Mouse (Mus musculus): ENCODE results near the gene Gm4981. TPM values are rescaled to one million over a fixed set of nuclear protein-coding genes. Genes with fewer than 3 reads are reported as not detected.
"Not testable (repeated sequence)": the region's sequence is repeated elsewhere in the genome, so short reads cannot be mapped to it uniquely, and the experiment has no call there.

Gene Gm4981
- not detected in 2 replicates for polyA plus RNA-seq (2012)

DNA sequence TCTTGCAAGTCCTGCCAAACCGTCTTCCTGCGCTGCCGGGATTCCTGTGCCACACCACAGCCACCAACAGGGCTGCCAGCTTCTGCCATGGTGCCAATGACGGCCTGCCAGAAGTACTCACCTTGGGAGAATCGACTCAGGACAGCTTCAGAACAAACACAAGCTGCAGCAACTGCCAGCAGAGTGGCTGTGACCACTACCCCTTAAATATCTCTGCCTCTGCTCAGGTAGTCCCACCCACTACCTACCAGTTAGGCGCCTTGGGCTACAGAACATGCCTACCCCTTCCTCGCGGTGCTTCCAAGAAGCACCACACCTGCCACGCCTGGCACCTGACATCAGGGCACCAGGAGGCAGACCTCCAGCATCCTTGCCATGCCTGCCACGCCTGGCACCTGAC is at the start of gene Gm4981:
TSS of gene Gm4981 (minus strand) at position 89 of the 400 bp plus-strand sequence.
- no peak for TF ChIP-seq GATA1 (IDR thresholded peaks at IDR 0.05; ENCODE audit: low read length)

GRCm38 (mm10) chr10:58282238-58282637 is 45.7 kb upstream of the Gm4981 start:
- no peak for TF ChIP-seq GATA1 (IDR thresholded peaks at IDR 0.05; ENCODE audit: low read length)

DNA sequence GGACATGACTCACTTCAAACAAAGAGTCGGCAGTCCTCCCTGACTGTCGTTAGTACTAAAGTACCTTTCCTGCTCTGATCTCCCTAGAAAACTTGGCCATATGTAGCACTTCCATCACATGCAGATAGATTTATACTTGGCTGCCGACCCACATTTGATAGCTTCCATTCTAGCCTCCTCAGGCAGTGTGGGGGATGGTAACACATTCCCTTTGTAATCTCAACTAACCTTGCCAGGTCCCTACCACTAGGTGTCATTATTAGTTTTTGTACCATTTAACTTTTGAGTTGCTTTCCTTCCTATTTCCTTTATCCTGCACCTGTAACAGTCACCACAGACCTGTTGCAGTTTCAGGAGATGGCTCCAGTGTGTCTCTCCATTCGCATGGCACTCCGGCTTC is 22.0 kb upstream of the Gm4981 start:
- no peak for TF ChIP-seq GATA1 (IDR thresholded peaks at IDR 0.05; ENCODE audit: low read length)

DNA sequence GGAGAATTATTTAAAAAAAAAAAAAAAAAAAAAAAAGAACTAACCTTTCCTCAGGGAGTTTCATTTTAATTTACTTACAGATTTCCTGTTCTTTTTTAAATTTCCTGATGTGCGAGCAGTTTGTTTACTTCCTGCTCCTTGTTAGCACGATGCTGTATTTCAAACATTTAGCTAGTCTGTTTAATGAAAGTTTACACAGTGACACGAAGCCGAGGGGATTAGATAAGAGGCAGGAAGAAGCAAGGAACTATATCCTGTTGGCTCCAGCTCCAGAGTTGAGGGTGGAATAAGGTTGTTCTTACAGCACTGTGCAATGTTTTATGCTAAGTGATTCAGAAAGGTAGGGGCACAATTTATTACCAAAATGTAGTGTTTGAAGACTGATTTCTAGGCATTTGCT is 19.5 kb upstream of the Gm4981 start:
- TF ChIP-seq GATA1 (IDR thresholded peaks at IDR 0.05; ENCODE audit: low read length) = no peak

GRCm38 (mm10) chr10:58255213-58255892 is 18.9 kb upstream of the Gm4981 start, which contains the start of gene Gcc2:
TSS of gene Gcc2 (plus strand) at chr10:58255497.
- no peak for TF ChIP-seq GATA1 (IDR thresholded peaks at IDR 0.05; ENCODE audit: low read length)

- TF ChIP-seq GATA1 (IDR thresholded peaks at IDR 0.05; ENCODE audit: low read length) = no peak
Observed at GRCm38 (mm10) chr10:58254635-58255175, 18.2 kb upstream of the Gm4981 start.

- TF ChIP-seq GATA1 (IDR thresholded peaks at IDR 0.05; ENCODE audit: low read length) = no peak
Observed at GRCm38 (mm10) chr10:58249535-58249934, 13.0 kb upstream of the Gm4981 start.

- not testable (repeated sequence) for TF ChIP-seq GATA1 (IDR thresholded peaks at IDR 0.05; ENCODE audit: low read length)
Observed at GRCm38 (mm10) chr10:58232641-58232969, 3.9 kb downstream of the Gm4981 start, which contains the start of gene Duxf3. TSS of gene Duxf3 (minus strand) at chr10:58232675.

DNA sequence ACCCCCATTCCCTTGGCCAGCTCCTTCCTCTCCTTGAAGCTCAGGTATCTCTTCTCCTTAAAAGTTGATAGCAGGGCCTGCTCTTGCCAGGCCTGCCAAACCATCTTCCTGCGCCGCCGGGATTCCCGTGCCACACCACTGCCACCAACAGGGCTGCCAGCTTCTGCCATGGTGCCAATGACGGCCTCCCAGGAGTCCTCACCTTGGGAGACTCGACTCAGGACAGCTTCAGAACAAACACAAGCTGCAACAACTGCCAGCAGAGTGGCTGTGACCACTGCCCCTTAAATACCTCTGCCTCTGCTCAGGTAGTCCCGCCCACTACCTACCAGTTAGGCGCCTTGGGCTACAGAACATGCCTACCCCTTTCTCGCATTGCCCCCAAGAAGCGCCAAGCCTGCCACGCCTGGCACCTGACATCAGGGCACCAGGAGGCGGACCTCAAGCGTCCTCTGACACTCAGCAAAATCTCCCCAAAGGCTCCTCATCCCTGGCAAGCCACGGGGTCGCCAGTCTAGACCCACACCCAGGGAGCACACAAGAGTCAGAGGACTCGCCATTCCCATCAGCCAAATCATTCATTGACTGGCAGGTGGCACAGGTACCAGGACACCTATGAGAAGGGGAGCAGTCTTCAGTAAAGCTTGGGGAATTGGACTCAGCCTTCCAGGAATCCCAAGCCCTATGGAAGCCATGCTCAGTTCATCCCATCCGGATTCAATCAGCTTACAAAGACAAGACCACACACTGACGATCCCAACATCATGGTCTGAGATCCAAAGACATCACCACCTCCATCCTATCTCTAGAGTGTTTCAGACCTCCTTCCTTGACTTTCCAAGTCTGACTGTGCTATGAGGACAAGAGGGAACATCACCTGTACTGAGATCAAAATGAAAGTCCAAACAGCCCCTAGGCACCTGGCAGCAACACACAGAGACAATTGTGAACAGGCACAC is 11.4 kb downstream of the Gm4981 start, which contains the start of gene AW822073:
TSS of gene AW822073 (minus strand) at position 104 of the 959 bp plus-strand sequence.
- TF ChIP-seq GATA1 (IDR thresholded peaks at IDR 0.05; ENCODE audit: low read length) = not testable (repeated sequence)

DNA sequence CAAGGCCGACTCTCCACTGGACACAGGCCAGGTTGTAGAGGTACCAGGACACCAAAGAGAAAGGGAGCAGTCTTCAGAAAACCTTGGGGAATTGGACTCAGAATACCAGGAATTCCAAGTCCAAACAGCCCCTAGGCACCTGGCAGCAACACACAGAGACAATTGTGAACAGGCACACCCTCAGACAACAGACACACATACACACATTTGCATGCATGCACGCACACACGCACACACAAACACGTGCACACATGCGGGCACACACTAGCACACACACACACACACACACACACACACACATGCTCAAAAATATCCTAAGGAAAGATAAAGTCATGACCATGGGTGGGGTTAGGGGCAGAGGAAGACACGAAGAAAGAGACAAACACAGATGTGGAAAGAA is 15.8 kb downstream of the Gm4981 start:
- no peak for TF ChIP-seq GATA1 (IDR thresholded peaks at IDR 0.05; ENCODE audit: low read length)

- TF ChIP-seq GATA1 (IDR thresholded peaks at IDR 0.05; ENCODE audit: low read length) = no peak
Observed at GRCm38 (mm10) chr10:58217366-58217765, 19.1 kb downstream of the Gm4981 start.

- no peak for TF ChIP-seq GATA1 (IDR thresholded peaks at IDR 0.05; ENCODE audit: low read length)
Observed at GRCm38 (mm10) chr10:58215353-58215752, 21.1 kb downstream of the Gm4981 start.

DNA sequence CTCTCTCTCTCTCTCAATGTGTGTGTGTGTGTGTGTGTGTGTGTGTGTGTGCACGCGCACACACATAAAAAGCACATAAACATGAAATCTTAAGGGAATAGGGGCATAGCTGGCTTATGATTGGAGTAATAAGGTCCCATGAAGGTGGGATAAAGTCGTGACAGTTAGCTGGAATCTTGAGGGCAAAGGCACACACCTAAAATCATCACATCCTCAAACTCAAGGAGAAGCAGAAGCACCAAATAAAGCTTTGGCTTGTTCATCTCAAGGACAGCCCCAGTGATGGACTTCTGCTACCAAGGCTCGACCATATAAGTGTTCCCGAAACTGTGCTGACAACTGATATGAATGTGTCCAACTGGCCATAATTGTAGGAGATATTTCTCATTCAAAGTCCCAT is 21.6 kb downstream of the Gm4981 start:
- no peak for TF ChIP-seq GATA1 (IDR thresholded peaks at IDR 0.05; ENCODE audit: low read length)

DNA sequence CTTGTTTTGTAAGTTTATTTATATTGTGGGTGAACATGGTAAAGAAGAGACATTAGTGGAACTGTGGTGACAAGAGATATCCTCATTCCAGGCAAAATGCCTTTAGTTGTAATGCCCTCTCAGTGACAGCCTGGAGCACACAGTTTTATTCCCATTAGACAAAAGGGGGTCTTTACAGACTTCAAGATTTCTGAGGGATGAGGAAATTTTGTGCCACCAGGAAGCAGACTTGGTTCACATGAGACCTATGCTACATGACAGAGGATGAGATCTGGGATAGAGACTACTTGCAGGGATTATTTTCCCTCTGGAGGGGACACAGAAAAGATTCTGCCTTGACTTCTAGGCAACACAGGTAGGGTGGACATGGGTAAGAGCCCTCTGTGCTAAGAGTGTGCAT is 22.0 kb downstream of the Gm4981 start:
- TF ChIP-seq GATA1 (IDR thresholded peaks at IDR 0.05; ENCODE audit: low read length) = no peak

DNA sequence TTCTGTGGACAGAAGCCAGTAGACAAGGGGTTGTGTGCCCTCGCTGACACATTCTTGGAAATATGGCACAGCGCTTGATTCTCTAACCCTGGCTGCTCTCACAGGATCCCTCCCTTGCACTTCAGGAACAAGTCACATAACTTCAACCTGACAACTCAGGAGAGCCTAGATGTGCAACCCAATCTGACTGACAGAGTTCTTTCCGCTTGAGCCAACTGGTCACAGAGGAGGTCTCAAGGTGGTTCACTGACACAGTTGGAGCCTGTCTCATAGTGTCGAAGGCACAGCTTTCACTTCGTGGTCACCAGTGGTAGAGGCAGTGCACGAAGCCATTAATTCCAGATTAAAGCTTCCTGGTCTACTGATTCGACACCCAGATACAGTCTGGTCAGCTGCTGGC is 24.3 kb downstream of the Gm4981 start:
- no peak for TF ChIP-seq GATA1 (IDR thresholded peaks at IDR 0.05; ENCODE audit: low read length)

DNA sequence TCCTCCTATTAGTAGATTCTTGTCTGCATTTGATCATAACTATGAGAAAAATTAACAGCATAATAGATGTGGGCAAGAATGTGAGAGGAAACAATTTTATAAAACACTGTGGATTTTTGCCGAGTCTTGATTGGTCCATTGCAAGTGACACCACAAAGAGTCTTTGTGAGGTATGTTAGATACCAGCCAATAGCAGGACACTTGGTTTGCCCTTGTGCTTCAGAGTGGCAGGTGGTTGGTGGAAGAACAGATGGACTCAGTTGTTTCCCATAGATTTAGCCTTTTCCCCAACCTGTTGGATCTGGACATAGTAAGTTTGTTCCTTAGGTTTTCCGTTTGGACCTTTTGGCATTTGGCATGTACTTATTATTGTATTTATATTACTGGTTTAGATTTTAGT is 25.3 kb downstream of the Gm4981 start:
- TF ChIP-seq GATA1 (IDR thresholded peaks at IDR 0.05; ENCODE audit: low read length) = no peak

Data from G1E-ER4 (cell line).